Mouse (Mus musculus) ES-E14 (cell line): Measurements from ENCODE around the gene Tkt.

Source experiments
- CHD2 ChIP-seq: IDR thresholded peaks from 2 replicates; pipeline ENCODE4 v1.6.1; 2014; ENCODE audit warnings: mild to moderate bottlenecking, low read depth, low read length, inconsistent platforms
- HCFC1 ChIP-seq: IDR thresholded peaks from 2 replicates; pipeline ENCODE4 v1.6.1; 2012; ENCODE audit warnings: low read length, inconsistent platforms, borderline replicate concordance; ENCODE audit not compliant: insufficient read depth
- ZC3H11A ChIP-seq: IDR thresholded peaks from 2 replicates; pipeline ENCODE4 v1.6.1; 2012; ENCODE audit warnings: low read depth, mild to moderate bottlenecking, inconsistent platforms, low read length, borderline replicate concordance

GRCm38 (mm10) chr14:30590918-30591317, 42.8 kb downstream of the Tkt start:
- no peak for TF ChIP-seq ZC3H11A
- TF ChIP-seq CHD2 = no peak
- TF ChIP-seq HCFC1 = no peak
